Mouse (Mus musculus) MEL (cell line): ENCODE results near the gene Map2k1. TPM values are rescaled to one million over a fixed set of nuclear protein-coding genes. Genes with fewer than 3 reads are reported as not detected.
"Not testable (repeated sequence)": the region's sequence is repeated elsewhere in the genome, so short reads cannot be mapped to it uniquely, and the experiment has no call there.

Source experiments
- DNase-seq: peaks from one replicate; pipeline ENCODE4 v3.0.0; 2011; ENCODE audit warnings: low read depth, low spot score
- H3K27ac ChIP-seq: 2 replicates; pipeline ENCODE4 v1.5.1; 2012; ENCODE audit warnings: low read depth, mild to moderate bottlenecking, control low read depth, low read length, moderate library complexity; ENCODE audit not compliant: control insufficient read depth
- H3K27me3 ChIP-seq, 2 experiments: fragments of 150-350 bp in 1 of 2; sonication (generic) in 1 of 2; 2 replicates each; pipeline ENCODE4 v1.6.1; 2012; ENCODE audit warnings: low read length in 2 of 2, mild to moderate bottlenecking in 2 of 2, improper control_type of control experiment in 1 of 2, moderate library complexity in 1 of 2; ENCODE audit not compliant: insufficient read depth in 2 of 2, control insufficient read depth in 1 of 2
- H3K36me3 ChIP-seq, 2 experiments: 2 replicates each; pipeline ENCODE4 v1.6.1; 2012 to 2014; ENCODE audit warnings: low read length in 2 of 2, improper control_type of control experiment in 1 of 2, inconsistent platforms in 1 of 2, mild to moderate bottlenecking in 1 of 2; ENCODE audit not compliant: insufficient read depth in 2 of 2, control insufficient read depth in 1 of 2
- H3K4me1 ChIP-seq, 2 experiments: fragments of 150-350 bp in 1 of 2; sonication (generic) in 1 of 2; 2 replicates each; pipeline ENCODE4 v1.6.1; 2012; ENCODE audit warnings: low read length in 2 of 2, improper control_type of control experiment in 1 of 2, mild to moderate bottlenecking in 1 of 2; ENCODE audit not compliant: insufficient read depth in 2 of 2, control insufficient read depth in 1 of 2
- H3K4me3 ChIP-seq, 2 experiments: fragments of 150-350 bp in 1 of 2; sonication (generic) in 1 of 2; 2 replicates each; pipeline ENCODE4 v1.5.1; 2012; ENCODE audit warnings: low read depth in 2 of 2, low read length in 2 of 2, mild to moderate bottlenecking in 2 of 2, moderate library complexity in 2 of 2, control low read depth in 1 of 2, improper control_type of control experiment in 1 of 2; ENCODE audit not compliant: control insufficient read depth in 1 of 2, insufficient read depth in 1 of 2
- H3K79me2 ChIP-seq: 2 replicates; pipeline ENCODE4 v1.6.1; 2012; ENCODE audit warnings: mild to moderate bottlenecking, low read length, moderate library complexity; ENCODE audit not compliant: control insufficient read depth, poor library complexity, insufficient read depth
- H3K9ac ChIP-seq: 2 replicates; pipeline ENCODE4 v1.6.1; 2012; ENCODE audit warnings: low read depth, mild to moderate bottlenecking, control low read depth, low read length, moderate library complexity; ENCODE audit not compliant: control insufficient read depth, poor library complexity, severe bottlenecking
- H3K9me3 ChIP-seq: fragments of 150-350 bp; sonication (generic); replicated peaks from 2 replicates; pipeline ENCODE4 v1.6.1; 2012; ENCODE audit warnings: mild to moderate bottlenecking, low read length, improper control_type of control experiment, moderate library complexity; ENCODE audit not compliant: insufficient read depth
- CHD1 ChIP-seq: IDR thresholded peaks from 2 replicates; pipeline ENCODE4 v1.6.1; 2012; ENCODE audit warnings: low read depth, mild to moderate bottlenecking, inconsistent platforms, low read length, improper control_type of control experiment
- EP300 ChIP-seq, 2 experiments: IDR thresholded peaks; 2 replicates each; pipeline ENCODE4 v1.6.1; 2011; ENCODE audit warnings: improper control_type of control experiment in 2 of 2, low read length in 2 of 2, low read depth in 1 of 2, mild to moderate bottlenecking in 1 of 2
- ETS1 ChIP-seq: IDR thresholded peaks from 2 replicates; pipeline ENCODE4 v1.6.1; 2012; ENCODE audit warnings: low read depth, mild to moderate bottlenecking, inconsistent platforms, low read length, improper control_type of control experiment, moderate library complexity
- GATA1 ChIP-seq: IDR thresholded peaks from 2 replicates; pipeline ENCODE4 v1.6.1; 2011; ENCODE audit warnings: low read depth, low read length, improper control_type of control experiment
- MAX ChIP-seq: IDR thresholded peaks from 2 replicates; pipeline ENCODE4 v1.6.1; 2011; ENCODE audit warnings: low read length, improper control_type of control experiment
- MAZ ChIP-seq: IDR thresholded peaks from 2 replicates; pipeline ENCODE4 v1.6.1; 2012; ENCODE audit warnings: low read depth, mild to moderate bottlenecking, inconsistent platforms, low read length, improper control_type of control experiment
- MEF2A ChIP-seq: IDR thresholded peaks from 2 replicates; pipeline ENCODE4 v1.6.1; 2014; ENCODE audit warnings: low read depth, mild to moderate bottlenecking, inconsistent platforms, low read length, improper control_type of control experiment; ENCODE audit not compliant: poor library complexity, insufficient replicate concordance, severe bottlenecking; ENCODE audit errors: extremely low read depth
- MYB ChIP-seq: IDR thresholded peaks from 2 replicates; pipeline ENCODE4 v1.6.1; 2011; ENCODE audit warnings: mild to moderate bottlenecking, low read depth, low read length, improper control_type of control experiment
- MYC ChIP-seq: IDR thresholded peaks from 2 replicates; pipeline ENCODE4 v1.6.1; 2011; ENCODE audit warnings: low read depth, mild to moderate bottlenecking, low read length, improper control_type of control experiment, moderate library complexity
- NRF1 ChIP-seq: IDR thresholded peaks from 2 replicates; pipeline ENCODE4 v1.6.1; 2014; ENCODE audit warnings: low read depth, mild to moderate bottlenecking, inconsistent platforms, low read length, improper control_type of control experiment, moderate library complexity; ENCODE audit not compliant: poor library complexity, insufficient read depth, severe bottlenecking
- POLR2AphosphoS2 ChIP-seq: IDR thresholded peaks from 2 replicates; pipeline ENCODE4 v1.6.1; 2011; ENCODE audit warnings: low read length, improper control_type of control experiment
- SIN3A ChIP-seq: IDR thresholded peaks from 2 replicates; pipeline ENCODE4 v1.6.1; 2012; ENCODE audit warnings: low read length, improper control_type of control experiment, inconsistent platforms
- TAL1 ChIP-seq: IDR thresholded peaks from 2 replicates; pipeline ENCODE4 v1.6.1; 2012; ENCODE audit warnings: mild to moderate bottlenecking, inconsistent platforms, low read length, moderate library complexity, mixed read lengths
- TCF12 ChIP-seq: IDR thresholded peaks from 2 replicates; pipeline ENCODE4 v1.6.1; 2014; ENCODE audit warnings: low read depth, mild to moderate bottlenecking, inconsistent platforms, low read length, improper control_type of control experiment, moderate library complexity
- UBTF ChIP-seq: IDR thresholded peaks from 2 replicates; pipeline ENCODE4 v1.6.1; 2012; ENCODE audit warnings: low read depth, mild to moderate bottlenecking, inconsistent platforms, low read length, improper control_type of control experiment, moderate library complexity, borderline replicate concordance; ENCODE audit not compliant: insufficient read depth
- USF1 ChIP-seq: IDR thresholded peaks from 2 replicates; pipeline ENCODE4 v1.6.1; 2014; ENCODE audit warnings: low read depth, mild to moderate bottlenecking, inconsistent platforms, low read length, improper control_type of control experiment, moderate library complexity
- ZC3H11A ChIP-seq: IDR thresholded peaks from 2 replicates; pipeline ENCODE4 v1.6.1; 2012; ENCODE audit warnings: low read depth, mild to moderate bottlenecking, inconsistent platforms, low read length, improper control_type of control experiment
- ZNF384 ChIP-seq: IDR thresholded peaks from 2 replicates; pipeline ENCODE4 v1.6.1; 2012; ENCODE audit warnings: low read depth, mild to moderate bottlenecking, inconsistent platforms, low read length, improper control_type of control experiment
- polyA plus RNA-seq, 2 experiments: library from polyadenylated mRNA; stranded (reverse) in 1 of 2; unstranded in 1 of 2; fragments of >175 nt in 1 of 2; fragments of >200 nt in 1 of 2; gene quantifications; 2 replicates each; pipeline versions ENCODE4 v1.2.1 to v1.2.4; 2012; ENCODE audit warnings: low replicate concordance in 2 of 2, low read depth in 1 of 2; ENCODE audit not compliant: insufficient read length in 2 of 2, insufficient read depth in 1 of 2, missing spikeins in 1 of 2
- total RNA-seq: library from RNA; depleted of rRNA; stranded (reverse); fragments of 300-350 nt; gene quantifications from 2 replicates; pipeline ENCODE4 v1.2.3, GENCODE M21; 2012

Gene Map2k1
- total and polyA plus RNA-seq, 3 experiments = 29.2 to 48.0 TPM; not detected in 1

- H3K27me3 ChIP-seq = no peaks in the 10 kb centered on the region
- H3K4me1 ChIP-seq = peaks cover 0 to 11% of the 10 kb centered on the region in 2 experiments; a peak in 3 of 4 replicates
- TF ChIP-seq ZC3H11A (no peak), TCF12 (no peak), ETS1 (0 out of 2 replicates have a peak, but pooled peaks have one; percentile 9), MEF2A (no peak), MAX (peak; percentile 68), UBTF (peak; percentile 56; the same call in 1 of the 2 replicates), CHD1 (peak; percentile 86; the same call in 1 of the 2 replicates), MAZ (peak; percentile 38; the same call in 1 of the 2 replicates), GATA1 (no peak), SIN3A (peak; percentile 11; the same call in 1 of the 2 replicates)
- peak overlapping the region; percentile 74 to 85 for H3K4me3 ChIP-seq
- no peak for DNase-seq
- H3K27ac ChIP-seq = peak overlapping the region; percentile 99
- peak overlapping the region; percentile 100 for H3K9ac ChIP-seq
- H3K9me3 ChIP-seq = no peaks in the 10 kb centered on the region
- H3K36me3 ChIP-seq = peaks cover 26 to 40% of the 10 kb centered on the region in 2 experiments
- peaks cover 64% of the 10 kb centered on the region for H3K79me2 ChIP-seq
Observed at GRCm38 (mm10) chr9:64172145-64172815, 81.2 kb downstream of the Map2k1 start.

GRCm38 (mm10) chr9:64169967-64170366 lies 83.5 kb downstream of the Map2k1 start:
- H3K36me3 ChIP-seq = peaks cover 11 to 21% of the 10 kb centered on the region in 2 experiments
- peaks cover 48% of the 10 kb centered on the region for H3K79me2 ChIP-seq
- not testable (repeated sequence) for H3K9ac ChIP-seq, H3K27me3 ChIP-seq, H3K9me3 ChIP-seq, H3K4me1 ChIP-seq, H3K27ac ChIP-seq
- peak; percentile 37 for DNase-seq
- 0 out of 2 replicates have a peak, but pooled peaks have one; percentile 51 for TF ChIP-seq ZNF384
- TF ChIP-seq, all 39 proteins: peak for 1; not testable (repeated sequence) for 38
- not testable (repeated sequence) for H3K4me3 ChIP-seq

- H3K4me1 ChIP-seq = peaks cover 0 to 5% of the 10 kb centered on the region in 2 experiments; a peak in 2 of 4 replicates
- H3K36me3 ChIP-seq = peaks cover 12 to 48% of the 10 kb centered on the region in 2 experiments
- no peak overlapping the region for H3K27ac ChIP-seq
- DNase-seq = no peak
- no peaks in the 10 kb centered on the region for H3K9me3 ChIP-seq
- H3K9ac ChIP-seq = no peak overlapping the region
- no peak overlapping the region for H3K4me3 ChIP-seq
- no peaks in the 10 kb centered on the region for H3K79me2 ChIP-seq
- no peak for TF ChIP-seq GATA1
- TF ChIP-seq EP300 (IDR thresholded peaks at IDR 0.05; ENCODE audit: low read depth in 1 of 2, low read length in 2 of 2) = no peak
- no peak for TF ChIP-seq TAL1
- TF ChIP-seq USF1 = no peak
- no peak for TF ChIP-seq MEF2A
- no peak for TF ChIP-seq MAZ
- TF ChIP-seq ZNF384 = no peak
- no peak for TF ChIP-seq MYB
- no peak for TF ChIP-seq MYC
- TF ChIP-seq POLR2AphosphoS2 = no peak
- no peak for TF ChIP-seq NRF1
- TF ChIP-seq TCF12 = no peak
- H3K27me3 ChIP-seq = no peaks in the 10 kb centered on the region
Observed at GRCm38 (mm10) chr9:64160471-64160870, 93.0 kb downstream of the Map2k1 start.
